Mouse (Mus musculus): ENCODE measurements around the gene Slc35a3. TPM values are rescaled to one million over a fixed set of nuclear protein-coding genes. Genes with fewer than 3 reads are reported as not detected.

Gene Slc35a3
- polyA plus RNA-seq, 2 experiments = 9.6 to 20.7 TPM

- Histone ChIP-seq H3K4me2 (replicated peaks; ENCODE audit: low read depth, low read length, severe bottlenecking) (no peak overlapping the region), H3K9ac (ENCODE audit: low read depth, low read length, severe bottlenecking) (no peak overlapping the region), H3K27ac (replicated peaks; ENCODE audit: low read depth, low read length) (no peak overlapping the region), H3K36me3 (ENCODE audit: control insufficient read depth, insufficient read depth, low read length) (peaks cover 88% of the 10 kb centered on the region), H3K27me3 (ENCODE audit: control insufficient read depth, insufficient read depth, low read length) (no peaks in the 10 kb centered on the region), H3K9me3 (ENCODE audit: control insufficient read depth, low read length) (no peaks in the 10 kb centered on the region), H3K4me3 (replicated peaks; ENCODE audit: low read length) (no peak overlapping the region), H3K4me1 (ENCODE audit: control insufficient read depth, insufficient read depth, low read length) (no peaks in the 10 kb centered on the region)
- ATAC-seq (ENCODE audit: low FRiP score, low read depth) (no peak), DNase-seq (ENCODE audit: low spot score) (no peak)
- WGBS = 84% methylated on average over 9 of the region's 9 CpGs
- TF ChIP-seq POLR2A (IDR thresholded peaks at IDR 0.05; ENCODE audit: borderline replicate concordance, extremely low read depth, insufficient read depth, insufficient read length) = no peak
These were observed 74.7 kb downstream of the Slc35a3 start for GRCm38 (mm10) chr3:116637693-116638476.

- no peaks in the 10 kb centered on the region for H3K4me1 ChIP-seq (ENCODE audit: control insufficient read depth, insufficient read depth, low read length)
- TF ChIP-seq POLR2A (IDR thresholded peaks at IDR 0.05; ENCODE audit: borderline replicate concordance, extremely low read depth, insufficient read depth, insufficient read length) = no peak
- ATAC-seq (ENCODE audit: low FRiP score, low read depth) = no peak
- DNase-seq (ENCODE audit: low spot score) = no peak
- WGBS = 79% methylated on average over 5 of the region's 5 CpGs
- no peaks in the 10 kb centered on the region for H3K27me3 ChIP-seq (ENCODE audit: control insufficient read depth, insufficient read depth, low read length)
- no peaks in the 10 kb centered on the region for H3K9me3 ChIP-seq (ENCODE audit: control insufficient read depth, low read length)
- H3K9ac ChIP-seq (ENCODE audit: low read depth, low read length, severe bottlenecking) = no peak overlapping the region
- H3K36me3 ChIP-seq (ENCODE audit: control insufficient read depth, insufficient read depth, low read length) = peaks cover 87% of the 10 kb centered on the region
- H3K4me3 ChIP-seq (replicated peaks; ENCODE audit: low read length) = no peak overlapping the region
- no peak overlapping the region for H3K4me2 ChIP-seq (replicated peaks; ENCODE audit: low read depth, low read length, severe bottlenecking)
- H3K27ac ChIP-seq (replicated peaks; ENCODE audit: low read depth, low read length) = no peak overlapping the region
These were observed 76.8 kb downstream of the Slc35a3 start for GRCm38 (mm10) chr3:116635799-116636198.

- no peaks in the 10 kb centered on the region for H3K9me3 ChIP-seq (ENCODE audit: control insufficient read depth, low read length)
- no peaks in the 10 kb centered on the region for H3K4me1 ChIP-seq (ENCODE audit: control insufficient read depth, insufficient read depth, low read length)
- H3K9ac ChIP-seq (ENCODE audit: low read depth, low read length, severe bottlenecking) = no peak overlapping the region
- no peaks in the 10 kb centered on the region for H3K27me3 ChIP-seq (ENCODE audit: control insufficient read depth, insufficient read depth, low read length)
- no peak overlapping the region for H3K4me2 ChIP-seq (replicated peaks; ENCODE audit: low read depth, low read length, severe bottlenecking)
- no peak overlapping the region for H3K4me3 ChIP-seq (replicated peaks; ENCODE audit: low read length)
- H3K27ac ChIP-seq (replicated peaks; ENCODE audit: low read depth, low read length) = no peak overlapping the region
- TF ChIP-seq POLR2A (IDR thresholded peaks at IDR 0.05; ENCODE audit: borderline replicate concordance, extremely low read depth, insufficient read depth, insufficient read length) = no peak
- WGBS = 95% methylated on average over 8 of the region's 8 CpGs
- ATAC-seq (ENCODE audit: low FRiP score, low read depth) (no peak), DNase-seq (ENCODE audit: low spot score) (no peak)
- peaks cover 87% of the 10 kb centered on the region for H3K36me3 ChIP-seq (ENCODE audit: control insufficient read depth, insufficient read depth, low read length)
These were observed 77.8 kb downstream of the Slc35a3 start for GRCm38 (mm10) chr3:116634853-116635252.

- no peak for DNase-seq (ENCODE audit: low spot score)
- 96% methylated on average over 3 of the region's 3 CpGs for WGBS
- H3K4me3 ChIP-seq (replicated peaks; ENCODE audit: low read length) = no peak overlapping the region
- no peaks in the 10 kb centered on the region for H3K4me1 ChIP-seq (ENCODE audit: control insufficient read depth, insufficient read depth, low read length)
- no peaks in the 10 kb centered on the region for H3K27me3 ChIP-seq (ENCODE audit: control insufficient read depth, insufficient read depth, low read length)
- no peak overlapping the region for H3K4me2 ChIP-seq (replicated peaks; ENCODE audit: low read depth, low read length, severe bottlenecking)
- no peak overlapping the region for H3K27ac ChIP-seq (replicated peaks; ENCODE audit: low read depth, low read length)
- H3K36me3 ChIP-seq (ENCODE audit: control insufficient read depth, insufficient read depth, low read length) = peaks cover 80% of the 10 kb centered on the region
- no peak for ATAC-seq (ENCODE audit: low FRiP score, low read depth)
- H3K9ac ChIP-seq (ENCODE audit: low read depth, low read length, severe bottlenecking) = no peak overlapping the region
- H3K9me3 ChIP-seq (ENCODE audit: control insufficient read depth, low read length) = no peaks in the 10 kb centered on the region
- no peak for TF ChIP-seq POLR2A (IDR thresholded peaks at IDR 0.05; ENCODE audit: borderline replicate concordance, extremely low read depth, insufficient read depth, insufficient read length)
These were observed 78.5 kb downstream of the Slc35a3 start for GRCm38 (mm10) chr3:116634091-116634490.

- no peaks in the 10 kb centered on the region for H3K4me1 ChIP-seq (ENCODE audit: control insufficient read depth, insufficient read depth, low read length)
- H3K36me3 ChIP-seq (ENCODE audit: control insufficient read depth, insufficient read depth, low read length) = peaks cover 74% of the 10 kb centered on the region
- H3K27me3 ChIP-seq (ENCODE audit: control insufficient read depth, insufficient read depth, low read length) = no peaks in the 10 kb centered on the region
- H3K9me3 ChIP-seq (ENCODE audit: control insufficient read depth, low read length) = no peaks in the 10 kb centered on the region
- no peak overlapping the region for H3K4me2 ChIP-seq (replicated peaks; ENCODE audit: low read depth, low read length, severe bottlenecking)
- no peak overlapping the region for H3K4me3 ChIP-seq (replicated peaks; ENCODE audit: low read length)
- no peak overlapping the region for H3K27ac ChIP-seq (replicated peaks; ENCODE audit: low read depth, low read length)
- ATAC-seq (ENCODE audit: low FRiP score, low read depth) = no peak
- DNase-seq (ENCODE audit: low spot score) = no peak
- no peak for TF ChIP-seq POLR2A (IDR thresholded peaks at IDR 0.05; ENCODE audit: borderline replicate concordance, extremely low read depth, insufficient read depth, insufficient read length)
- no peak overlapping the region for H3K9ac ChIP-seq (ENCODE audit: low read depth, low read length, severe bottlenecking)
- WGBS = 79% methylated on average over 3 of the region's 3 CpGs
These were observed 79.7 kb downstream of the Slc35a3 start for GRCm38 (mm10) chr3:116632971-116633370.

Measured in limb, embryonic 14.5 days (tissue).